Mouse (Mus musculus): Measurements from ENCODE around the gene Alg2. TPM values are rescaled to one million over a fixed set of nuclear protein-coding genes. Genes with fewer than 3 reads are reported as not detected.
A peak's percentile ranks its signal among the peaks of the same experiment; 100 is the strongest.

Gene Alg2
- polyA plus RNA-seq (2015; fragmentation: Nextera tagmentation; extraction: Ambion mirVana), result 47.3 and 48.1 TPM in 2 replicates

- Histone ChIP-seq H3K27ac (ENCODE audit: low read length) (peak within 1 kb of the TSS; percentile 96), H3K36me3 (ENCODE audit: control insufficient read depth, insufficient read depth, low read length) (peaks cover 31% of the 10 kb centered on the region), H3K9me3 (ENCODE audit: control insufficient read depth, low read length) (no peaks in the 10 kb centered on the region), H3K4me1 (replicated peaks; ENCODE audit: control insufficient read depth, insufficient read depth, low read length) (peaks cover 17% of the 10 kb centered on the region), H3K4me2 (ENCODE audit: low read depth, low read length) (peak within 1 kb of the TSS; percentile 81), H3K9ac (ENCODE audit: low read length) (peak within 1 kb of the TSS; percentile 89), H3K4me3 (ENCODE audit: low read length) (peak within 1 kb of the TSS; percentile 92), H3K27me3 (ENCODE audit: control insufficient read depth, insufficient read depth, low read depth, low read length) (no peaks in the 10 kb centered on the region)
- WGBS, result under 1% methylated on average over 58 of the region's 58 CpGs
- ATAC-seq (ENCODE audit: low read depth), result peak; percentile 98
Observed at GRCm38 (mm10) chr4:47473968-47474729, at the start of gene Alg2, which contains the start of gene Sec61b. TSS of gene Alg2 (minus strand) at chr4:47474333. TSS of gene Sec61b (plus strand) at chr4:47474658.

GRCm38 (mm10) chr4:47521884-47522605 is 47.9 kb upstream of the Alg2 start:
- H3K4me2 ChIP-seq (ENCODE audit: low read depth, low read length), result no peak overlapping the region
- no peak overlapping the region for H3K4me3 ChIP-seq (ENCODE audit: low read length)
- no peaks in the 10 kb centered on the region; the same call in 1 of the 2 replicates for H3K9me3 ChIP-seq (ENCODE audit: control insufficient read depth, low read length)
- H3K27ac ChIP-seq (ENCODE audit: low read length), result no peak overlapping the region
- 54% methylated on average over 6 of the region's 6 CpGs for WGBS
- 0 out of 2 replicates have a peak, but pooled peaks have one; percentile 36 for ATAC-seq (ENCODE audit: low read depth)
- H3K36me3 ChIP-seq (ENCODE audit: control insufficient read depth, insufficient read depth, low read length), result no peaks in the 10 kb centered on the region
- H3K4me1 ChIP-seq (replicated peaks; ENCODE audit: control insufficient read depth, insufficient read depth, low read length), result no peaks in the 10 kb centered on the region
- H3K27me3 ChIP-seq (ENCODE audit: control insufficient read depth, insufficient read depth, low read depth, low read length), result no peaks in the 10 kb centered on the region
- H3K9ac ChIP-seq (ENCODE audit: low read length), result no peak overlapping the region

GRCm38 (mm10) chr4:47520076-47520475 is 45.9 kb upstream of the Alg2 start:
- ATAC-seq (ENCODE audit: low read depth), result no peak
- Histone ChIP-seq H3K4me3 (ENCODE audit: low read length) (no peak overlapping the region), H3K4me1 (replicated peaks; ENCODE audit: control insufficient read depth, insufficient read depth, low read length) (no peaks in the 10 kb centered on the region), H3K9ac (ENCODE audit: low read length) (no peak overlapping the region), H3K9me3 (ENCODE audit: control insufficient read depth, low read length) (no peaks in the 10 kb centered on the region; the same call in 1 of the 2 replicates), H3K36me3 (ENCODE audit: control insufficient read depth, insufficient read depth, low read length) (no peaks in the 10 kb centered on the region), H3K27ac (ENCODE audit: low read length) (no peak overlapping the region), H3K4me2 (ENCODE audit: low read depth, low read length) (no peak overlapping the region), H3K27me3 (ENCODE audit: control insufficient read depth, insufficient read depth, low read depth, low read length) (no peaks in the 10 kb centered on the region)
- WGBS, result 46% methylated on average over 4 of the region's 4 CpGs

GRCm38 (mm10) chr4:47518551-47519181 is 44.5 kb upstream of the Alg2 start:
- WGBS, result 68% methylated on average over 12 of the region's 12 CpGs

GRCm38 (mm10) chr4:47504841-47505517 is 30.8 kb upstream of the Alg2 start:
- H3K9me3 ChIP-seq (ENCODE audit: control insufficient read depth, low read length), result no peaks in the 10 kb centered on the region
- H3K4me1 ChIP-seq (replicated peaks; ENCODE audit: control insufficient read depth, insufficient read depth, low read length), result no peaks in the 10 kb centered on the region
- 74% methylated on average over 10 of the region's 10 CpGs for WGBS
- H3K27ac ChIP-seq (ENCODE audit: low read length), result no peak overlapping the region
- no peaks in the 10 kb centered on the region for H3K27me3 ChIP-seq (ENCODE audit: control insufficient read depth, insufficient read depth, low read depth, low read length)
- no peaks in the 10 kb centered on the region for H3K36me3 ChIP-seq (ENCODE audit: control insufficient read depth, insufficient read depth, low read length)
- ATAC-seq (ENCODE audit: low read depth), result no peak
- no peak overlapping the region for H3K4me3 ChIP-seq (ENCODE audit: low read length)
- no peak overlapping the region for H3K4me2 ChIP-seq (ENCODE audit: low read depth, low read length)
- no peak overlapping the region for H3K9ac ChIP-seq (ENCODE audit: low read length)

More at GRCm38 (mm10) chr4:47518551-47519181, 44.5 kb upstream of the Alg2 start:
- H3K4me1 ChIP-seq (replicated peaks; ENCODE audit: control insufficient read depth, insufficient read depth, low read length), result no peaks in the 10 kb centered on the region
- no peak overlapping the region for H3K4me2 ChIP-seq (ENCODE audit: low read depth, low read length)
- H3K36me3 ChIP-seq (ENCODE audit: control insufficient read depth, insufficient read depth, low read length), result no peaks in the 10 kb centered on the region
- no peaks in the 10 kb centered on the region for H3K27me3 ChIP-seq (ENCODE audit: control insufficient read depth, insufficient read depth, low read depth, low read length)
- H3K4me3 ChIP-seq (ENCODE audit: low read length), result no peak overlapping the region
- no peaks in the 10 kb centered on the region for H3K9me3 ChIP-seq (ENCODE audit: control insufficient read depth, low read length)
- no peak overlapping the region for H3K9ac ChIP-seq (ENCODE audit: low read length)
- ATAC-seq (ENCODE audit: low read depth), result no peak
- H3K27ac ChIP-seq (ENCODE audit: low read length), result no peak overlapping the region

- H3K36me3 ChIP-seq (ENCODE audit: control insufficient read depth, insufficient read depth, low read length), result no peaks in the 10 kb centered on the region
- no peak overlapping the region for H3K4me2 ChIP-seq (ENCODE audit: low read depth, low read length)
- no peak overlapping the region for H3K4me3 ChIP-seq (ENCODE audit: low read length)
- H3K4me1 ChIP-seq (replicated peaks; ENCODE audit: control insufficient read depth, insufficient read depth, low read length), result no peaks in the 10 kb centered on the region
- ATAC-seq (ENCODE audit: low read depth), result no peak
- no peak overlapping the region for H3K27ac ChIP-seq (ENCODE audit: low read length)
- no peak overlapping the region for H3K9ac ChIP-seq (ENCODE audit: low read length)
- WGBS, result 76% methylated on average over 6 of the region's 6 CpGs
- no peaks in the 10 kb centered on the region for H3K27me3 ChIP-seq (ENCODE audit: control insufficient read depth, insufficient read depth, low read depth, low read length)
- no peaks in the 10 kb centered on the region for H3K9me3 ChIP-seq (ENCODE audit: control insufficient read depth, low read length)
Observed at GRCm38 (mm10) chr4:47503045-47503444, 28.9 kb upstream of the Alg2 start.

- Histone ChIP-seq H3K4me1 (replicated peaks; ENCODE audit: control insufficient read depth, insufficient read depth, low read length) (no peaks in the 10 kb centered on the region), H3K4me3 (ENCODE audit: low read length) (no peak overlapping the region), H3K9me3 (ENCODE audit: control insufficient read depth, low read length) (no peaks in the 10 kb centered on the region), H3K36me3 (ENCODE audit: control insufficient read depth, insufficient read depth, low read length) (no peaks in the 10 kb centered on the region), H3K27ac (ENCODE audit: low read length) (no peak overlapping the region), H3K27me3 (ENCODE audit: control insufficient read depth, insufficient read depth, low read depth, low read length) (no peaks in the 10 kb centered on the region), H3K9ac (ENCODE audit: low read length) (no peak overlapping the region), H3K4me2 (ENCODE audit: low read depth, low read length) (no peak overlapping the region)
- WGBS, result 25% methylated on average over 4 of the region's 4 CpGs
- ATAC-seq (ENCODE audit: low read depth), result peak; percentile 43; the same call in 1 of the 2 replicates
Observed at GRCm38 (mm10) chr4:47502546-47502971, 28.4 kb upstream of the Alg2 start.

- no peaks in the 10 kb centered on the region for H3K9me3 ChIP-seq (ENCODE audit: control insufficient read depth, low read length)
- H3K36me3 ChIP-seq (ENCODE audit: control insufficient read depth, insufficient read depth, low read length), result no peaks in the 10 kb centered on the region
- H3K27ac ChIP-seq (ENCODE audit: low read length), result no peak overlapping the region
- no peak overlapping the region for H3K9ac ChIP-seq (ENCODE audit: low read length)
- no peak overlapping the region for H3K4me3 ChIP-seq (ENCODE audit: low read length)
- 76% methylated on average over 10 of the region's 10 CpGs for WGBS
- H3K4me1 ChIP-seq (replicated peaks; ENCODE audit: control insufficient read depth, insufficient read depth, low read length), result no peaks in the 10 kb centered on the region
- no peak overlapping the region for H3K4me2 ChIP-seq (ENCODE audit: low read depth, low read length)
- no peaks in the 10 kb centered on the region for H3K27me3 ChIP-seq (ENCODE audit: control insufficient read depth, insufficient read depth, low read depth, low read length)
- no peak for ATAC-seq (ENCODE audit: low read depth)
Observed at GRCm38 (mm10) chr4:47499121-47499545, 25.0 kb upstream of the Alg2 start.

Data from lung, embryonic 16.5 days (tissue).